Mouse (Mus musculus) hindbrain, embryonic 16.5 days (tissue): ENCODE data around the gene Trpv2. TPM values are rescaled to one million over a fixed set of nuclear protein-coding genes. Genes with fewer than 3 reads are reported as not detected.
"Not testable (repeated sequence)": the region's sequence is repeated elsewhere in the genome, so short reads cannot be mapped to it uniquely, and the experiment has no call there.

ENCODE experiments used
- ATAC-seq: fragments of 200-750 bp; cut with Nextera tagmentation; 2 replicates; pipeline ENCODE4 v1.8.0; 2017; ENCODE audit warnings: moderate TSS enrichment, moderate library complexity
- H3K27ac ChIP-seq: fragments of 300-500 bp; sonication (generic); 2 replicates; pipeline ENCODE4 v1.5.1; 2014; ENCODE audit warnings: low read depth, mild to moderate bottlenecking, control low read depth, low read length, moderate library complexity
- H3K27me3 ChIP-seq: fragments of 300-500 bp; sonication (generic); replicated peaks from 2 replicates; pipeline ENCODE4 v1.6.1; 2014; ENCODE audit warnings: low read length; ENCODE audit not compliant: control insufficient read depth, insufficient read depth
- H3K36me3 ChIP-seq: fragments of 300-500 bp; sonication (generic); 2 replicates; pipeline ENCODE4 v1.6.1; 2014; ENCODE audit warnings: mild to moderate bottlenecking, low read length, moderate library complexity, mixed read lengths; ENCODE audit not compliant: control insufficient read depth, insufficient read depth
- H3K4me1 ChIP-seq: fragments of 300-500 bp; sonication (generic); 2 replicates; pipeline ENCODE4 v1.6.1; 2014; ENCODE audit warnings: low read depth, low read length; ENCODE audit not compliant: control insufficient read depth, insufficient read depth
- H3K4me2 ChIP-seq: fragments of 300-500 bp; sonication (generic); 2 replicates; pipeline ENCODE4 v1.6.1; 2014; ENCODE audit warnings: mild to moderate bottlenecking, low read length, control low read depth, moderate library complexity
- H3K4me3 ChIP-seq: fragments of 300-500 bp; sonication (generic); 2 replicates; pipeline ENCODE4 v1.5.1; 2014; ENCODE audit warnings: mild to moderate bottlenecking, low read length, control low read depth, moderate library complexity
- H3K9ac ChIP-seq: fragments of 300-500 bp; sonication (generic); 2 replicates; pipeline ENCODE4 v1.6.1; 2014; ENCODE audit warnings: low read depth, mild to moderate bottlenecking, control low read depth, low read length, moderate library complexity
- H3K9me3 ChIP-seq: fragments of 300-500 bp; sonication (generic); 2 replicates; pipeline ENCODE4 v1.6.1; 2014; ENCODE audit warnings: mild to moderate bottlenecking, low read length, moderate library complexity; ENCODE audit not compliant: control insufficient read depth
- WGBS: fragments of 180-500 bp; shearing (Covaris S2); extraction: QIAGEN DNeasy Blood & Tissue Kit; methylation state at CpG from one replicate; pipeline ENCODE4 v1.1.7; 2014; 5-methylcytosine and 5-hydroxymethylcytosine counted together
- polyA plus RNA-seq: library from polyadenylated mRNA; unstranded; fragments of >200 nt; fragmentation: Nextera tagmentation; extraction: Ambion mirVana; gene quantifications from 2 replicates; pipeline ENCODE4 v1.2.1, GENCODE M21; 2015

The Trpv2 gene
- polyA plus RNA-seq, 1 experiment from 2014 or later: 35.3 TPM

- 1% methylated on average over 45 of the region's 53 CpGs for WGBS
- Histone ChIP-seq H3K9ac (peak within 1 kb of the TSS; percentile 88), H3K4me3 (peak within 1 kb of the TSS; percentile 80), H3K4me2 (peak within 1 kb of the TSS; percentile 93), H3K27ac (peak within 1 kb of the TSS; percentile 78), H3K4me1 (peaks cover 32% of the 10 kb centered on the region), H3K36me3 (no peaks in the 10 kb centered on the region), H3K27me3 (no peaks in the 10 kb centered on the region), H3K9me3 (no peaks in the 10 kb centered on the region)
- peak; percentile 85 for ATAC-seq
Observed at GRCm38 (mm10) chr11:62648591-62649391, 74.5 kb downstream of the Trpv2 start, which contains the start of gene Mmgt2. Gene Mmgt2, plus strand, starts transcription at chr11:62648664.

DNA sequence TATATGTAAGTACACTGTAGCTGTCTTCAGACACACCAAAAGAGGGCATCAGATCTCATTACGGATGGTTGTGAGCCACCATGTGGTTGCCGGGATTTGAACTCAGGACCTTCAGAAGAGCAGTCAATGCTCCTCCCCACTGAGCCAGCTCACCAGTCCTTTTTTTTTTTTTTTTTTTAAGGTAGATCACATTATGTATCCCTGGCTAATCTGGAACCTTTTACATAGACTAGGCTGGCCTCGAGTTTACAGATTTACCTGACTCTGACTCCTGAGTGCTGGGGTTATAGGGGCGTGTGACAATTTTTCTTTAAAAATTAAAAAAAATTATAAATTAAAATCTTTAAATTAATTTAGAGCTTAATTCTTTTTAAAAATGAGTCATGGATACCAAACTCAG is 75.5 kb downstream of the Trpv2 start:
- H3K27ac ChIP-seq, H3K4me2 ChIP-seq, H3K27me3 ChIP-seq, H3K4me3 ChIP-seq, H3K36me3 ChIP-seq, H3K9ac ChIP-seq, H3K9me3 ChIP-seq, ATAC-seq: not testable (repeated sequence)
- H3K4me1 ChIP-seq: peaks cover 29% of the 10 kb centered on the region
- WGBS: 77% methylated on average over 4 of the region's 4 CpGs

Other genes with a start within 250 kb of the Trpv2 start
- gene Pigl, start 116.0 kb upstream of the Trpv2 start, polyA plus RNA-seq: 8.3 and 10.8 TPM in 2 replicates
- 60.1 and 135 TPM in 2 replicates for gene Ncor1, start 115.9 kb upstream of the Trpv2 start, polyA plus RNA-seq
- gene Cenpv, start 35.2 kb upstream of the Trpv2 start, polyA plus RNA-seq: 23.8 and 50.7 TPM in 2 replicates
- 4,470 and 4,568 TPM in 2 replicates for gene Ubb, start 23.3 kb upstream of the Trpv2 start, polyA plus RNA-seq
- 8.4 and 9.7 TPM in 2 replicates for gene Lrrc75a, start 74.0 kb downstream of the Trpv2 start, polyA plus RNA-seq
- gene Mmgt2, start 74.2 kb downstream of the Trpv2 start, polyA plus RNA-seq: 26.4 and 26.7 TPM in 2 replicates
- 17.9 and 18.5 TPM in 2 replicates for gene Zfp287, start 157.4 kb downstream of the Trpv2 start, polyA plus RNA-seq
- not detected in 2 replicates for gene Gm10428, start 178.6 kb downstream of the Trpv2 start, polyA plus RNA-seq
- gene Zfp286, start 215.0 kb downstream of the Trpv2 start, polyA plus RNA-seq: 25.7 and 29.6 TPM in 2 replicates
- gene Trim16, start 245.7 kb downstream of the Trpv2 start, polyA plus RNA-seq: 8.0 and 8.4 TPM in 2 replicates